Mouse (Mus musculus) embryonic facial prominence, embryonic 11.5 days (tissue): ENCODE measurements around the gene Larp1b. TPM values are rescaled to one million over a fixed set of nuclear protein-coding genes. Genes with fewer than 3 reads are reported as not detected.
"Not testable (repeated sequence)": the region's sequence is repeated elsewhere in the genome, so short reads cannot be mapped to it uniquely, and the experiment has no call there.

Experiments
- ATAC-seq: fragments of 200-750 bp; cut with Nextera tagmentation; replicated peaks from 2 replicates; pipeline ENCODE4 v1.8.0; 2017; ENCODE audit warnings: low read depth; ENCODE audit not compliant: insufficient number of reproducible peaks, low FRiP score, low TSS enrichment
- DNase-seq: peaks from one replicate; pipeline ENCODE4 v3.0.0-alpha.2; 2015; ENCODE audit warnings: low spot score
- H3K27ac ChIP-seq: fragments of 300-500 bp; sonication (generic); replicated peaks from 2 replicates; pipeline ENCODE4 v1.5.1; 2014; ENCODE audit warnings: mild to moderate bottlenecking, low read depth, low read length, control low read depth
- H3K27me3 ChIP-seq: fragments of 300-500 bp; sonication (generic); 2 replicates; pipeline ENCODE4 v1.6.1; 2014; ENCODE audit warnings: mild to moderate bottlenecking, low read length, moderate library complexity, mixed read lengths; ENCODE audit not compliant: control insufficient read depth, insufficient read depth
- H3K36me3 ChIP-seq: fragments of 300-500 bp; sonication (generic); replicated peaks from 2 replicates; pipeline ENCODE4 v1.6.1; 2014; ENCODE audit warnings: low read depth, mild to moderate bottlenecking, low read length, moderate library complexity, mixed read lengths; ENCODE audit not compliant: control insufficient read depth, insufficient read depth
- H3K4me1 ChIP-seq: fragments of 300-500 bp; sonication (generic); 2 replicates; pipeline ENCODE4 v1.6.1; 2014; ENCODE audit warnings: low read length, mixed read lengths; ENCODE audit not compliant: control insufficient read depth, insufficient read depth
- H3K4me2 ChIP-seq: fragments of 300-500 bp; sonication (generic); 2 replicates; pipeline ENCODE4 v1.6.1; 2014; ENCODE audit warnings: low read depth, mild to moderate bottlenecking, control low read depth, low read length, moderate library complexity
- H3K4me3 ChIP-seq: fragments of 300-500 bp; sonication (generic); 2 replicates; pipeline ENCODE4 v1.5.1; 2014; ENCODE audit warnings: low read depth, low read length, control low read depth
- H3K9ac ChIP-seq: fragments of 300-500 bp; sonication (generic); replicated peaks from 2 replicates; pipeline ENCODE4 v1.6.1; 2014; ENCODE audit warnings: mild to moderate bottlenecking, control low read depth, low read length
- H3K9me3 ChIP-seq: fragments of 300-500 bp; sonication (generic); replicated peaks from 2 replicates; pipeline ENCODE4 v1.6.1; 2016; ENCODE audit warnings: mild to moderate bottlenecking, low read length, inconsistent platforms, mixed read lengths; ENCODE audit not compliant: control insufficient read depth
- WGBS: fragments of 180-500 bp; shearing (Covaris S2); extraction: QIAGEN DNeasy Blood & Tissue Kit; methylation state at CpG from one replicate; pipeline ENCODE4 v1.1.7; 2014; 5-methylcytosine and 5-hydroxymethylcytosine counted together
- polyA plus RNA-seq: library from polyadenylated mRNA; unstranded; fragments of >200 nt; fragmentation: Nextera tagmentation; extraction: Ambion mirVana; gene quantifications from 2 replicates; pipeline ENCODE4 v1.2.1, GENCODE M21; 2014

Larp1b gene
- 1.4 and 1.7 TPM in 2 replicates for polyA plus RNA-seq

DNA sequence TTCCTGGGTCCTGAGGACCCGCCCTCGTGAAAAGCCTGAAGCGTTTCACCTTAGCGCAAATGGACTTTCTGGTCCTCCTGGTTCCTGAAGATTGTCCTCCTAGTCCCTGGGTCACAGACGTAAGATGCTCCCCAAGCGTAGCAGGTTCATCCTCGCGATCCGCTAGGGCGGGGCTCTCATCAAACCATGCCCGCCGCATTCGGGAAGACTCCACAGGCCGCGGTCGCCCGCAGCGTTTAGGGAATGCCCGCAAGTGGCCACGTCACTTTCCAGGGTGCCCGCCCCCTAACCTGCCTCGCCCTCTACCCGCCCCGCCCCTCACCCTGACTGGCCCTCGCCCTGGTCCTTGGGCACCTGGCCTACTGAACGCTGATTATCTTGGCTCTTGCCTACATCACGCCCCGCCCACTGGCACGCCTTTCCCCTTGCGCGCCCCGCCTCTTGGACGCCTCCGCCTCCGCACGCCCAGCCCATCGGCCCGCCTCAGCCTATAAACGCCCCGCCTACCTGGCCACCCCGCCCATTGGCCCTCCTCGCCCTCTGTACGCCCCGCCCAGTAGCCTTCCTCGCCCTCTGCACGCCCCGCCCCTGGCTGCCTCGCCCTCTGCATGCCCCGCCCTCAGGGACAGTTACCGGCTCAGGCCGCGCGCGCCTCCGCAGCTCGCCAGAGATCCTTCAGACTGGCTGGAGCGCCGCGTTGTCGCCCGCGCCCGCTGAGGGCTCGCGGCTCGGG lies at the start of gene Larp1b:
Gene Larp1b, plus strand, starts transcription at position 659 of the 733 bp plus-strand sequence.
- no peaks in the 10 kb centered on the region for H3K4me1 ChIP-seq
- H3K4me3 ChIP-seq: peak within 1 kb of the TSS; percentile 70
- H3K9me3 ChIP-seq: no peaks in the 10 kb centered on the region
- under 1% methylated on average over 59 of the region's 66 CpGs for WGBS
- peak within 1 kb of the TSS; percentile 61 for H3K9ac ChIP-seq
- H3K27me3 ChIP-seq: peaks cover 8% of the 10 kb centered on the region
- ATAC-seq (peak; percentile 95), DNase-seq (peak; percentile 97)
- H3K4me2 ChIP-seq: peak within 1 kb of the TSS; percentile 99
- H3K27ac ChIP-seq: no peak within 1 kb of the TSS
- no peaks in the 10 kb centered on the region for H3K36me3 ChIP-seq

- DNase-seq, H3K9me3 ChIP-seq, H3K4me2 ChIP-seq, H3K36me3 ChIP-seq, H3K4me1 ChIP-seq, ATAC-seq, H3K27ac ChIP-seq, H3K4me3 ChIP-seq, H3K9ac ChIP-seq, H3K27me3 ChIP-seq: not testable (repeated sequence)
- 84% methylated on average over 2 of the region's 10 CpGs for WGBS
Measured at GRCm38 (mm10) chr3:40902443-40902842, 47.2 kb upstream of the Larp1b start, which contains the start of gene 1700034I23Rik. Gene 1700034I23Rik, minus strand, starts transcription at chr3:40902543.

DNA sequence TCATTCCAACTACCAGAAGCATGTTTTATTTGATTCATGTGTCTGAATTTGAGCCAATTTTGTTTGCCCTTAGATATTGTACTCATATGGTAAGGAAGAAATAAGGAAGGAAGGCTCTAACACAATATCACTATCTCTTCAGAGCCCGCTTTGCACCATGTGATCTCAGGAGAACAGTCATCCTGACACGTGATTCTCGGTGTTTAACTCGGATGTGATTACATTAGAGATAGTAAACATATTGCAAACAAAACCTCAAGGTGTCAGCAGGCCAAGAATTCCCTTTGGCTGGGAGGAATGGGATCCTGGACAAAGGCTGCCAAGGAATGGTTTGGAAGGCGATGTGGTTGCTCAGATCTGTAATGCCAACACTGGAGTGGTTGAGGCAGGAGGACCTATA lies 11.4 kb upstream of the Larp1b start:
- H3K4me2 ChIP-seq: no peak overlapping the region
- no peak overlapping the region for H3K27ac ChIP-seq
- no peaks in the 10 kb centered on the region for H3K36me3 ChIP-seq
- H3K27me3 ChIP-seq: no peaks in the 10 kb centered on the region
- WGBS: 92% methylated on average over 5 of the region's 5 CpGs
- H3K4me3 ChIP-seq: no peak overlapping the region
- no peak overlapping the region for H3K9ac ChIP-seq
- H3K4me1 ChIP-seq: no peaks in the 10 kb centered on the region
- DNase-seq (no peak), ATAC-seq (no peak)
- H3K9me3 ChIP-seq: no peaks in the 10 kb centered on the region

- DNase-seq (no peak), ATAC-seq (no peak)
- WGBS: 96% methylated on average over 4 of the region's 4 CpGs
- Histone ChIP-seq H3K36me3 (no peaks in the 10 kb centered on the region), H3K4me3 (no peak overlapping the region), H3K27ac (no peak overlapping the region), H3K4me1 (no peaks in the 10 kb centered on the region), H3K9ac (no peak overlapping the region), H3K9me3 (no peaks in the 10 kb centered on the region), H3K4me2 (no peak overlapping the region), H3K27me3 (no peaks in the 10 kb centered on the region)
Measured at GRCm38 (mm10) chr3:40938592-40938991, 11.0 kb upstream of the Larp1b start.

DNA sequence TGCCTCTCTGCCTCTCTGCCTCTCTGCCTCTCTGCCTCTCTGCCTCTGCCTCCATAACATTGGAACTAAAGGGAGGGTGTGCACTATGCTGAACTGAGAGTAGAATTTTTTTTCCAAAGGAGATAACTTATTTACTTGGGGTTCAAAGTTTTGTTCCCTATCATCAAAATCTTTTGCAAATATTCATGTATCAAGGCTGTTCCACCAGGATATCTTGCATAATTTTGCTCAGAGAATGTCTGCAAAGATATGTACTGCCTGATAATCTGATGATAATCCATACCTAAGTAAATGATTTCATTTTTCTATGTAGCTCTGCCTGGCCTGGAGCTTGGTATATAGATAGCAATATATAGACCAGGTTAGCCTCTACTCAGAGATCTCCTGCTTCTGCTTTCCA lies 10.6 kb upstream of the Larp1b start:
- H3K4me2 ChIP-seq: no peak overlapping the region
- no peaks in the 10 kb centered on the region for H3K36me3 ChIP-seq
- no peak overlapping the region for H3K27ac ChIP-seq
- H3K9ac ChIP-seq: no peak overlapping the region
- H3K27me3 ChIP-seq: no peaks in the 10 kb centered on the region
- ATAC-seq (no peak), DNase-seq (no peak)
- no peak overlapping the region for H3K4me3 ChIP-seq
- no peaks in the 10 kb centered on the region for H3K9me3 ChIP-seq
- H3K4me1 ChIP-seq: no peaks in the 10 kb centered on the region

DNA sequence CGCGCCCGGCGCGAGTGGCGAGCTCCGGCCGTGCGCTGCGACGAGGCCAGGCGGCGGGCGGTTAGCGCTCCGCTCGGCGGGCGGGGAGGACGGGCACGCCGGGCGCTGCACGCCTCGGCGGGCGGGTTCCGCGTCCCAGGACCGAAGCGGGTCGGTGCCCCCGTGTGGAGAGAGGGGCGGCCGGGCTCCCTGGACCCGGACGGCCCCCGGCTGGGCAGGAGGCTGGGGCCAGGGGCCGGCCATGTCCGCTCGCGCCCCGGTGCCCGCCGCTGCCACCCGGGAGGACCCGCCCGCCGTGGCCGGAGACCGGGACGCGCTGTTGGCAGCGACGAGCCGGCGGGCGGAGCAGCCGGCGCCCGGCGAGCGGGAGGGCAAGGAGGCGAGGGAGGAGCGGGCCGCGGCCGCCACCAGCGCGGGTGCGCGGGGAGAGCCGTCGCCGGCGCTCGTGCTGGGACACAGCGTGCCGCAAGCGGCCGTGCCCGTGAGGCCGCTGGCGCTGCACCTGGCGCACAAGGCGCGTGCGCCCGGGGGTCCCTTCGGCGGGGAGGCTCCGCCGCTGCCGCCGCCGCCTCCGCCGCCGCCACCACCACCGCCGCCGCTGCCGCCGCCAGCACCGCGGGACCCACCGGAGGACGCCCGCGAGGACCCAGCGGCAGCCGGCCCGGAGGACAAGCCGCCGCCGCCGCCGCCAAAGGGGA lies 424 bp downstream of the Larp1b start:
- Histone ChIP-seq H3K4me2 (peak overlapping the region; percentile 99), H3K4me1 (no peaks in the 10 kb centered on the region), H3K27me3 (peaks cover 8% of the 10 kb centered on the region), H3K9ac (peak overlapping the region; percentile 61), H3K4me3 (peak overlapping the region; percentile 70), H3K36me3 (no peaks in the 10 kb centered on the region), H3K9me3 (no peaks in the 10 kb centered on the region), H3K27ac (no peak overlapping the region)
- peak; percentile 41 for DNase-seq
- WGBS: under 1% methylated on average over 76 of the region's 118 CpGs
- ATAC-seq: peak; percentile 72

- Histone ChIP-seq H3K9me3 (no peaks in the 10 kb centered on the region), H3K4me3 (peak overlapping the region; percentile 70), H3K27me3 (peaks cover 8% of the 10 kb centered on the region), H3K4me2 (peak overlapping the region; percentile 99), H3K36me3 (no peaks in the 10 kb centered on the region), H3K9ac (peak overlapping the region; percentile 61), H3K4me1 (no peaks in the 10 kb centered on the region), H3K27ac (no peak overlapping the region)
- ATAC-seq (no peak), DNase-seq (peak; percentile 37)
- WGBS: under 1% methylated on average over 43 of the region's 43 CpGs
Measured at GRCm38 (mm10) chr3:40950601-40951201, 1.1 kb downstream of the Larp1b start.

DNA sequence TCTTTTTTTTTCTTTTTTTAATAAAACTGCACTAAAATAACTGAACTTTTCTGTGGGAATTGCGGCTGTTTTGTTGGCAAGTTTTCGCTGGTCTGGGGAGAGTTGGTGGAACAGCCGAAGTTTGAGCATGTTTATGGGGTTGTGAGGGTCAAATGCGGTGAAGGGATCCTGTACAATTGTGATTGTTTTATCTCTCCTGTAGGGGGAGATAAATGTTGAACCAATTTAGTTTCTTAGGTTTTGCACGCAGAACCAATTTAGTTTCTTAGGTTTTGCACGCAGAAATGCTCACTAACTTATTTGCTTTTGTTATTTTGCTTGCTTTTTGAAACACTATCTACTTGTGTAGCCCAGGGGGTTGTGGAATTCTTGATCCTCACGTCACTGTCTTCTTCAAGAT lies 1.7 kb downstream of the Larp1b start:
- DNase-seq: peak; percentile 39
- no peaks in the 10 kb centered on the region for H3K9me3 ChIP-seq
- H3K4me3 ChIP-seq: peak overlapping the region; percentile 70; the same call in 1 of the 2 replicates
- H3K27me3 ChIP-seq: peaks cover 8% of the 10 kb centered on the region
- no peak for ATAC-seq
- 12% methylated on average over 7 of the region's 7 CpGs for WGBS
- no peak overlapping the region for H3K27ac ChIP-seq
- no peaks in the 10 kb centered on the region for H3K4me1 ChIP-seq
- H3K9ac ChIP-seq: no peak overlapping the region
- H3K36me3 ChIP-seq: no peaks in the 10 kb centered on the region
- H3K4me2 ChIP-seq: peak overlapping the region; percentile 99
